Mouse (Mus musculus): ENCODE measurements around the gene Szrd1.

- TF ChIP-seq POLR2A (IDR thresholded peaks at IDR 0.05; ENCODE audit: low read depth, low read length) (no peak), CTCF (IDR thresholded peaks at IDR 0.05; ENCODE audit: borderline replicate concordance, insufficient read depth, low read length) (no peak)
These were observed 17.9 kb upstream of the Szrd1 start for GRCm38 (mm10) chr4:141157485-141157884.

Data from embryonic fibroblast, embryonic 13.5 days (primary cell).